Mouse (Mus musculus) heart, embryonic 16.5 days (tissue): Measurements from ENCODE around the gene Ctcf. TPM values are rescaled to one million over a fixed set of nuclear protein-coding genes. Genes with fewer than 3 reads are reported as not detected.

Experiments used
- ATAC-seq: fragments of 200-750 bp; cut with Nextera tagmentation; replicated peaks from 2 replicates; pipeline ENCODE4 v1.8.0; 2017; ENCODE audit warnings: moderate number of reproducible peaks; ENCODE audit not compliant: insufficient read depth, low FRiP score; ENCODE audit errors: extremely low read depth
- H3K27ac ChIP-seq: fragments of 300-500 bp; sonication (generic); 2 replicates; pipeline ENCODE4 v1.5.1; 2014; ENCODE audit warnings: mild to moderate bottlenecking, low read length, control low read depth, moderate library complexity
- H3K27me3 ChIP-seq: fragments of 300-500 bp; sonication (generic); 2 replicates; pipeline ENCODE4 v1.6.1; 2014; ENCODE audit warnings: low read length, mixed read lengths; ENCODE audit not compliant: control insufficient read depth, insufficient read depth
- H3K36me3 ChIP-seq: fragments of 300-500 bp; sonication (generic); 2 replicates; pipeline ENCODE4 v1.6.1; 2014; ENCODE audit not compliant: control insufficient read depth, insufficient read depth
- H3K4me1 ChIP-seq: fragments of 300-500 bp; sonication (generic); 2 replicates; pipeline ENCODE4 v1.6.1; 2014; ENCODE audit warnings: low read length, mixed read lengths; ENCODE audit not compliant: control insufficient read depth, insufficient read depth
- H3K4me2 ChIP-seq: fragments of 300-500 bp; sonication (generic); 2 replicates; pipeline ENCODE4 v1.6.1; 2014; ENCODE audit warnings: low read depth, mild to moderate bottlenecking, control low read depth, low read length
- H3K4me3 ChIP-seq: fragments of 300-500 bp; sonication (generic); 2 replicates; pipeline ENCODE4 v1.5.1; 2014; ENCODE audit warnings: mild to moderate bottlenecking, control low read depth, low read length
- H3K9ac ChIP-seq: fragments of 300-500 bp; sonication (generic); 2 replicates; pipeline ENCODE4 v1.6.1; 2014; ENCODE audit warnings: low read length, control low read depth
- H3K9me3 ChIP-seq: fragments of 300-500 bp; sonication (generic); replicated peaks from 2 replicates; pipeline ENCODE4 v1.6.1; 2016; ENCODE audit warnings: low read length; ENCODE audit not compliant: control insufficient read depth
- WGBS: fragments of 180-500 bp; shearing (Covaris S2); extraction: QIAGEN DNeasy Blood & Tissue Kit; methylation state at CpG from one replicate; pipeline ENCODE4 v1.1.7; 2014; 5-methylcytosine and 5-hydroxymethylcytosine counted together
- polyA plus RNA-seq: library from polyadenylated mRNA; unstranded; fragments of >200 nt; fragmentation: Nextera tagmentation; extraction: Ambion mirVana; gene quantifications from 2 replicates; pipeline ENCODE4 v1.2.1, GENCODE M21; 2015

The Ctcf gene
- polyA plus RNA-seq, 1 experiment from 2014 or later, result 80.0 TPM

DNA sequence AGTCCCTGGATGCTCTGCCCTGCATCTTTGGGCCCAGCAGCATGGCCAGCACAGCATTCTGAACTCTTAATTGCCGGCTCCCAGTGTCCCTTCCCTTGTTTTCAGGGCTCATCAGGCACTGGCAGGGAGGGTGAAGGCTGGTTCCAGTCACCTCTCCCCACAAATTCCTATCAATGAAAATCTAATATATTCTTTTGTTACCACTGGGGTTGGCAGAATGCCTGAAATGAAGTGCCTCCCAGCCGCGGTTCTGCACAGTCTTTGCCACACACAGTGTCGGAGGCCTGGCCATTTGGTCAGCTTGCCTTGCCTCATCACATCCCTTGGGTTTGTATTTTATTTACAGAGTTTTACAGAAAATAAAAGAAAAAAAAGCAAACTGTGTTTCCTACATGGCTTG lies 14.5 kb upstream of the Ctcf start:
- ATAC-seq, result no peak
- Histone ChIP-seq H3K9ac (no peak overlapping the region), H3K36me3 (peaks cover 45% of the 10 kb centered on the region), H3K4me1 (peaks cover 11% of the 10 kb centered on the region), H3K27me3 (no peaks in the 10 kb centered on the region), H3K27ac (no peak overlapping the region), H3K9me3 (no peaks in the 10 kb centered on the region), H3K4me3 (no peak overlapping the region), H3K4me2 (no peak overlapping the region)
- WGBS, result 65% methylated on average over 4 of the region's 4 CpGs

DNA sequence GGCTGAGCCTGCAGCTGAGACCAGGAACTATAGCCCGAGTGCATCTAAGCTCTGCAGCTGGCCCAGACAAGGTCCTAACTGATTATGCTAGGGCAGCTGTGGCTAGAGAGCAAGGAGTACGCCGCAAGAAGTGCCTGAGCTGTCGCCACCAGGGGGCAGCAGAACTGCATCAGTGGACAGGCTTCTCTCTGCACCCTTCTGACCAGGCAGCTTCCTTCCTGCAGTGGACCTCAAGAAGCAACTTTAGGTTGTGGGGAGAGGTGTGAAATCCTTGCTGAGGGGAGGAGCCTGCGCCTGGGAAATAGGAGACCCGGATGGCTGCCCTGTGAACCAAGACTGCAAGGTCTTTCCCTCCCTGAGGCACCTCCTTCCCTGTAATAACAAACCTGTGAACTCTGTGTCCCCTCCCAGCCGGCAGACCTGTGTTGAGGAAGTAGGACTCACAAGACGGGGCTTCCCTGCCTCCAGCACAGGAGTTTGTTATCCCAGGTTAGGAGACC lies 13.9 kb upstream of the Ctcf start:
- WGBS, result 5% methylated on average over 8 of the region's 8 CpGs
- Histone ChIP-seq H3K36me3 (peaks cover 40% of the 10 kb centered on the region), H3K4me3 (no peak overlapping the region), H3K27ac (peak overlapping the region; percentile 79), H3K4me2 (no peak overlapping the region), H3K9ac (peak overlapping the region; percentile 12; the same call in 1 of the 2 replicates), H3K4me1 (peaks cover 11% of the 10 kb centered on the region), H3K9me3 (no peaks in the 10 kb centered on the region), H3K27me3 (no peaks in the 10 kb centered on the region)
- ATAC-seq, result peak; percentile 85

DNA sequence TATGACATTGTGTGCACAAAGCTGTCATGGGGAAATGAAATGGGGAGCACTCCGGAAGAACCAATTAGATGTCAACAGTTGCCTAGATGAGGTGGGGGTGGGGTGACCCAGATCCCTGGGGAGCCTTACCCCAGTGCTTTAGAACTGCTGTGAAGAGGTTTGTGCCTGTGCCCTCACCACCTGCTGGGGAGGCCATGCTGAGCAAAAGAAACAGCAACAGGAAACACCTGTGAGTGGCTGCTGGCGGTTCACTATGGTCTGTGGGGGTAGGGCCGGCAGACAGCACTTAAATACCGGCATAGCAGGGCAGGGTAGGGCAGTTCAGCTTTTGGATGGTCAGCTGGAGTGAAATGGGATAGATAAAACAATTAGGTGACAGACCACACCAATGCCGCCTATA lies 13.2 kb upstream of the Ctcf start:
- H3K9me3 ChIP-seq, result no peaks in the 10 kb centered on the region
- peak overlapping the region; percentile 28; the same call in 1 of the 2 replicates for H3K9ac ChIP-seq
- peaks cover 34% of the 10 kb centered on the region for H3K36me3 ChIP-seq
- H3K27ac ChIP-seq, result peak overlapping the region; percentile 79
- H3K27me3 ChIP-seq, result no peaks in the 10 kb centered on the region
- H3K4me2 ChIP-seq, result peak overlapping the region; percentile 27; the same call in 1 of the 2 replicates
- ATAC-seq, result peak; percentile 54
- peaks cover 11% of the 10 kb centered on the region for H3K4me1 ChIP-seq
- WGBS, result 33% methylated on average over 5 of the region's 5 CpGs
- H3K4me3 ChIP-seq, result no peak overlapping the region

DNA sequence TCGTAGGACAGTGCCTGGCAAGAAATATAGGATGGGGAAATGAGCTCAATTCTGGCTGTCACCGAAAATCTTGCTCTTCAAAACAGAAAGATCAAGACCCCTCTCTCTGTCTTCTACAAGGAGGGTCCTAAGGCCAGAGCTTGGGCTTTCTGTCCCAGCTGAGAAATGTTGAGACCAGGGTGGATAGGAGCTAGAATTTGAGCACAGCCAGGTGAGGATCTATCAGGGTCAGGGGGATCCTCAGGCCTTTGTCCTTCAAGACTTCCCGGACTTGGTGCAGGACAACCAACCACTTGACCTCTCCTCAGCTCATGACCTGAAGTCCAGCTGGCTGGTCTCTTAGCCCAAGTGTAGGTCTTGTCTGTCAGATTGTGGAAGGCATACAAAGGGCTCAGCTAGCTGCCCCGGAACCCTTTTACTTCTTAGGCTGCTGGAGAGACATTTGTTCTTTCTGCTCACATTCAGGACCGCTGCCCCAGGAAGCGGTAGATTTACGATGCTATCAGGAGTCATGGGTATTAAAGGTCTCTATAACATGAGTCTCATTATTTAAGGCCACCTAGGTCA lies 12.6 kb upstream of the Ctcf start:
- WGBS, result 56% methylated on average over 7 of the region's 7 CpGs
- Histone ChIP-seq H3K4me3 (no peak overlapping the region), H3K9ac (peak overlapping the region; percentile 28; the same call in 1 of the 2 replicates), H3K27me3 (no peaks in the 10 kb centered on the region), H3K4me2 (peak overlapping the region; percentile 27; the same call in 1 of the 2 replicates), H3K27ac (peak overlapping the region; percentile 58), H3K36me3 (peaks cover 27% of the 10 kb centered on the region), H3K4me1 (peaks cover 11% of the 10 kb centered on the region), H3K9me3 (no peaks in the 10 kb centered on the region)
- ATAC-seq, result no peak

DNA sequence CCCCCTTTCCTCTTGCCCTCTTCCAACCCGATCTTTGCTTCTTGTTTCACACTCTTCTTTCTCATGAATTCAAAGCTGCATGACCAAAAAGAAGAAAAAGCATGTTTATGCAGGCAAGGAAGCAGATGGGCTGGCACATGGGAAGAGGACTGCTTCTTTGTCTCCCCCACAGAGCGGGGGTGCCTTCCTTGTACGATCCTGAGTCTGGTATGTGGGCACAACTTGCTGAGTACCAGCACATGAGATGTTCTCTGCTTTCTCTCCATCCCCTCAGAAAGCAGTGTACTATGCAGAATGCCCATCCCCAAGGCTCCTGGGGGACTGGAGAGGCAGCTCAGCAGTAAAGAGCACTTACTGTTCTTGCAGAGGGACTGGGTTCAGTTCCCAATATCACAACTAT lies 12.0 kb upstream of the Ctcf start:
- Histone ChIP-seq H3K4me3 (no peak overlapping the region), H3K36me3 (peaks cover 21% of the 10 kb centered on the region), H3K27ac (peak overlapping the region; percentile 58; the same call in 1 of the 2 replicates), H3K27me3 (no peaks in the 10 kb centered on the region), H3K4me2 (no peak overlapping the region), H3K4me1 (peaks cover 11% of the 10 kb centered on the region), H3K9me3 (no peaks in the 10 kb centered on the region), H3K9ac (peak overlapping the region; percentile 47; the same call in 1 of the 2 replicates)
- no peak for ATAC-seq
- WGBS, result 63% methylated on average over 3 of the region's 3 CpGs

DNA sequence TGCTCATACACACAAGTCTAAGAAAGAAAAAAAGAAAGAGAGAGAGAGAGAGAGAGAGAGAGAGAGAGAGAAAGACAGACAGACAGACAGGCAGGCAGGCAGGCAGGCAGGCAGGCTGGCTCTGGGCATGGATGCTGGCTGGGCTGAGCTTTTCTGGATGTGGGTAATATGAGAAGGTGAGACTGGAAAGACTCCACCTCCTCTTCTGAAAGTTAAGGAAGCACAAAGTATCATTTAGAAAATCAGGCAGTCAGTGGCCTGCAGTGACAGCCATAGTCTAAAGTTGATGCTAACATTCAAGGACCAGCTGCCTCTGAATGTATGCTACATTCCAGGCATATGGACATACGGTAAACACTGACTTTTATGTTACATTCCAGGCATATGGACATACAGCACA lies 11.5 kb upstream of the Ctcf start:
- no peaks in the 10 kb centered on the region for H3K9me3 ChIP-seq
- peaks cover 11% of the 10 kb centered on the region for H3K4me1 ChIP-seq
- no peak overlapping the region; the same call in 1 of the 2 replicates for H3K9ac ChIP-seq
- H3K4me3 ChIP-seq, result no peak overlapping the region
- H3K36me3 ChIP-seq, result peaks cover 17% of the 10 kb centered on the region; the same call in 1 of the 2 replicates
- WGBS, result 43% methylated on average over 1 of the region's 1 CpGs
- H3K4me2 ChIP-seq, result no peak overlapping the region
- peak overlapping the region; percentile 58; the same call in 1 of the 2 replicates for H3K27ac ChIP-seq
- ATAC-seq, result no peak
- H3K27me3 ChIP-seq, result no peaks in the 10 kb centered on the region

DNA sequence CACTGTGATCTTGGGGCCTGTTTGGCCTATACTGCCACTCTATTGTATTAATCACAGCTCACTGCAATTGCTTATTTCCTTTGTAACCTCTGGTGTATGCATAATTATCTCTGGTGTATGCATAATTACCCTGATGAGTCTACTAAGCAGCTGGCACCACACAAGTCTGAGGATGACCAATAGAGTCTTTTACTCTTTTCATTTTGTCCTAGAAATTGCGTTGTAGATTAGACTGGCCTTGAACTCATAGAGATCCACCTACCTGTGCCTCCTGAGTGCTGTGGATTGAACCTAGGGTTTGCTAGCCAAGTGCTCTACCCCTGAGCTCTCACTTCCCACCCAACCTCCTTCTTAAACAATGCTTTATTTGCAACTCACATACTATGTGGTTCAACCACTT lies 10.3 kb upstream of the Ctcf start:
- Histone ChIP-seq H3K27ac (no peak overlapping the region), H3K9ac (no peak overlapping the region), H3K36me3 (peaks cover 5% of the 10 kb centered on the region; the same call in 1 of the 2 replicates), H3K4me2 (no peak overlapping the region), H3K4me3 (no peak overlapping the region), H3K27me3 (no peaks in the 10 kb centered on the region), H3K4me1 (peaks cover 11% of the 10 kb centered on the region), H3K9me3 (no peaks in the 10 kb centered on the region)
- 76% methylated on average over 1 of the region's 1 CpGs for WGBS
- ATAC-seq, result no peak

DNA sequence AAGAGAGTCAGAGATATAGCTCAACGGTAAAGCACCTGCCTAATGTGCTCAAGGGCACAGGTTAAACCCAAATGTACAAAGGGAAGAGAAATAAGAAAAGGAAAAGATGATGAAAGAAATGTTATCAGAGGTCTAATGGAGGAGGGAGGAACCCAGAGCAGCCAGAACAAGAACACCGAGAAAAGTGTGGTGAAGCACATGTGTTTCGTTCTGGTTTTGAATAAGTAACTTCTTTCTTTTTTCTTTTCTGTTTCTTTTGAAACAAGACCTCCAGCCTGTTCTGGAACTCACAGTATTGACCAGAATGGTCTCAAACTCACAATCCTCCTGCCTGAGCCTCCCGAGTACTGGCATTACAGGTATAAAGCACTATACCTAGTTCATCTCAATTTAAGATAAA lies 7.0 kb upstream of the Ctcf start:
- H3K4me3 ChIP-seq, result no peak overlapping the region
- ATAC-seq, result no peak
- no peaks in the 10 kb centered on the region for H3K27me3 ChIP-seq
- no peaks in the 10 kb centered on the region for H3K36me3 ChIP-seq
- H3K4me2 ChIP-seq, result no peak overlapping the region
- H3K9me3 ChIP-seq, result no peaks in the 10 kb centered on the region
- peaks cover 3% of the 10 kb centered on the region; the same call in 1 of the 2 replicates for H3K4me1 ChIP-seq
- WGBS, result 82% methylated on average over 4 of the region's 4 CpGs
- H3K9ac ChIP-seq, result no peak overlapping the region
- no peak overlapping the region for H3K27ac ChIP-seq

DNA sequence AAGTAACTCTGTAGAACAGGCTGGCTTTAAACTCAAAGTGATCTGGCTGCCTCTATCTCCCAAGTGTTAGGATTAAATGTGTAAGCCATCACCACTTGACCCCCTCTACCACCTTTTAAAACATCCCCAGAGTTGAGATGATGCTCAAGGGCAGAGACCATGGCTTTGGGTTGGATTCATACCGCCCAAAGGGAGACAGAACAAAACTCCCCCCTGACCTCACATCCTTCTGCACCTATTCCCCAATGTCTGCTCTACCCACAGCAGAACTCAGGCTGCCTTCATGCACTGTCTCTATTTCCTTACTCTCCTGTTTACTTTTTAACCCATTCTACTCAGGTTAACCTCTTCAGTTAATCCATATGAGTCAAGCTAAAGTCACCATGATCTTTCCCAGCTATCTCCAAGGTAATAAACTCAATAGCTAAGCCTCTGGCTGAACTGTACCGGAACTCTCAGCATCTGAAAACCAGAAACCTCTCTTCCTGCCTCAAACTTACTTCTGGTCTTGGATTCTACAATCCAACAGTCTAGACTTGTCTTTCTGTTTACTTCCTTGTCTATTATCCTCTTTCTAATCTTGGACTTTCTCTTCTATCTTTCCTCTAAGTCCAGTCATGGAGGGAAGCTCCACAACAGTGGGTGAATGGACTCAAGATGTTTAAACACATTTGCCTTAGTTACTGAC lies 1.5 kb upstream of the Ctcf start:
- peak overlapping the region; percentile 81 for H3K4me3 ChIP-seq
- no peaks in the 10 kb centered on the region for H3K36me3 ChIP-seq
- H3K4me1 ChIP-seq, result peaks cover 20% of the 10 kb centered on the region
- H3K27me3 ChIP-seq, result no peaks in the 10 kb centered on the region
- H3K27ac ChIP-seq, result no peak overlapping the region
- H3K9me3 ChIP-seq, result no peaks in the 10 kb centered on the region
- H3K9ac ChIP-seq, result peak overlapping the region; percentile 81
- WGBS, result 84% methylated on average over 2 of the region's 2 CpGs
- H3K4me2 ChIP-seq, result peak overlapping the region; percentile 81
- no peak for ATAC-seq
